Mouse (Mus musculus): ENCODE data around the gene Olfr503. TPM values are rescaled to one million over a fixed set of nuclear protein-coding genes. Genes with fewer than 3 reads are reported as not detected.
"Not testable (repeated sequence)": the region's sequence is repeated elsewhere in the genome, so short reads cannot be mapped to it uniquely, and the experiment has no call there.

The Olfr503 gene
- not detected in 2 replicates for polyA plus RNA-seq (2015; fragmentation: Nextera tagmentation; extraction: Ambion mirVana)

DNA sequence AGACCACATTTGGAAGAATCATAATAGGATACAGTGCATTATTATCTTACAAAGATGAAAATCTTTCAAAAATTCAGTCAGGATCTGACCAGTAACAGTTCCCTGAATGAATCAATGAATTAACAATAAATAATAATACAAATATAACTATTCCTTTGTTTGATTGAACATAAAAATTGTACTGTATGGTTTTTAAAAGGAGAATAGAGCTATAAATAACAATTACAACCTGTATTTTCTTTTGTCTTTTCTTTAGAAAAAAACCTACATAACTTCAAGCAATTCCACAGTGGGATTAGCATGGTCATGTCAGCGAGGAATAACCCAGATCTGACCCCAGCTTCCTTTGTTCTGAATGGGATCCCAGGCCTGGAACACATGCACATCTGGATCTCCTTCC, at the start of gene Olfr503:
Gene Olfr503, plus strand, starts transcription at position 301 of the 400 bp plus-strand sequence.
- H3K4me3 ChIP-seq; H3K4me1 ChIP-seq; H3K27ac ChIP-seq; H3K36me3 ChIP-seq; ATAC-seq (ENCODE audit: insufficient number of reproducible peaks, insufficient read depth, low FRiP score, low TSS enrichment, low read depth); H3K27me3 ChIP-seq; H3K4me2 ChIP-seq; H3K9me3 ChIP-seq; H3K9ac ChIP-seq: not testable (repeated sequence)
- 46% methylated on average over 1 of the region's 1 CpGs for WGBS

- no peak for ATAC-seq (ENCODE audit: insufficient number of reproducible peaks, insufficient read depth, low FRiP score, low TSS enrichment, low read depth)
- H3K36me3 ChIP-seq = no peaks in the 10 kb centered on the region
- 79% methylated on average over 1 of the region's 1 CpGs for WGBS
Measured at GRCm38 (mm10) chr7:108524965-108525364, 19.4 kb upstream of the Olfr503 start, which contains the start of gene Olfr502. Gene Olfr502, minus strand, starts transcription at chr7:108525065.

DNA sequence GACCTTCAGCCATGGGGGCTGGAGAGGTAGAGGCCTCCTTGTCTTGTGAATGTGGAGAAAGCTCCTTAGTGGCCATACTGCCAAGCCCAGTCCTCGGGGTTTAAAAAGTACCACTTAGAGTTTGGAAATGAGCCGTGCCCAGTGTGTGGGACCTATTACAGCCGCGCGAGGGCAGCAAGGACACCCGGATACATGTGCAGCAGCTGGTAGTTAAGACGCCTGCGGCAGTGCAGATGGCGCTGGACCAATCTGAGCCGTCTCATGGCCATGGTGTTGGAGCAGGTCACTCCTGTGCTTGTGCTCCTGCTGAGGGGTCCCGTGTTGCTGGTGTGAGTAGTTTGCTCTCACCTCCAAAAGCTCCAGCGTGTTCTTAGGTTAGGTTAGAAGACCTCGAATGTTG, 1.9 kb upstream of the Olfr503 start:
- H3K27me3 ChIP-seq = no peaks in the 10 kb centered on the region
- H3K4me3 ChIP-seq = no peak overlapping the region
- no peak overlapping the region for H3K4me2 ChIP-seq
- no peaks in the 10 kb centered on the region for H3K9me3 ChIP-seq
- H3K9ac ChIP-seq = no peak overlapping the region
- no peak overlapping the region for H3K27ac ChIP-seq
- ATAC-seq (ENCODE audit: insufficient number of reproducible peaks, insufficient read depth, low FRiP score, low TSS enrichment, low read depth) = no peak
- no peaks in the 10 kb centered on the region for H3K4me1 ChIP-seq
- 85% methylated on average over 13 of the region's 13 CpGs for WGBS
- no peaks in the 10 kb centered on the region for H3K36me3 ChIP-seq

More at GRCm38 (mm10) chr7:108524965-108525364, 19.4 kb upstream of the Olfr503 start, which contains the start of gene Olfr502:
- Histone ChIP-seq H3K4me1 (no peaks in the 10 kb centered on the region), H3K9ac (no peak within 1 kb of the TSS), H3K27me3 (no peaks in the 10 kb centered on the region), H3K4me3 (no peak within 1 kb of the TSS), H3K27ac (no peak within 1 kb of the TSS), H3K9me3 (no peaks in the 10 kb centered on the region), H3K4me2 (no peak within 1 kb of the TSS)

GRCm38 (mm10) chr7:108565693-108566092, 21.4 kb downstream of the Olfr503 start, which contains the start of gene Olfr504:
Gene Olfr504, minus strand, starts transcription at chr7:108565793.
- ATAC-seq (ENCODE audit: insufficient number of reproducible peaks, insufficient read depth, low FRiP score, low TSS enrichment, low read depth) = no peak
- Histone ChIP-seq H3K4me3 (no peak within 1 kb of the TSS), H3K9ac (no peak within 1 kb of the TSS), H3K4me1 (no peaks in the 10 kb centered on the region), H3K27me3 (no peaks in the 10 kb centered on the region), H3K36me3 (no peaks in the 10 kb centered on the region), H3K9me3 (peaks cover 4% of the 10 kb centered on the region), H3K27ac (no peak within 1 kb of the TSS), H3K4me2 (no peak within 1 kb of the TSS)
- 91% methylated on average over 1 of the region's 1 CpGs for WGBS

- H3K36me3 ChIP-seq = no peaks in the 10 kb centered on the region
- no peak overlapping the region for H3K27ac ChIP-seq
- H3K27me3 ChIP-seq = no peaks in the 10 kb centered on the region
- no peak overlapping the region for H3K4me2 ChIP-seq
- no peak overlapping the region for H3K4me3 ChIP-seq
- no peak for ATAC-seq (ENCODE audit: insufficient number of reproducible peaks, insufficient read depth, low FRiP score, low TSS enrichment, low read depth)
- 90% methylated on average over 1 of the region's 1 CpGs for WGBS
- no peaks in the 10 kb centered on the region for H3K4me1 ChIP-seq
- H3K9ac ChIP-seq = no peak overlapping the region
- H3K9me3 ChIP-seq = no peaks in the 10 kb centered on the region
Measured at GRCm38 (mm10) chr7:108589797-108590196, 45.5 kb downstream of the Olfr503 start.

Other genes with a start within 250 kb of the Olfr503 start
- not detected in 2 replicates for gene Olfr491, start 231.1 kb upstream of the Olfr503 start, polyA plus RNA-seq (2015; fragmentation: Nextera tagmentation; extraction: Ambion mirVana)
- gene Olfr492, start 220.9 kb upstream of the Olfr503 start, polyA plus RNA-seq (2015; fragmentation: Nextera tagmentation; extraction: Ambion mirVana) = 0.30 TPM in 1 of 2 replicates, not detected in the other
- gene Olfr493, start 197.5 kb upstream of the Olfr503 start, polyA plus RNA-seq (2015; fragmentation: Nextera tagmentation; extraction: Ambion mirVana) = not detected in 2 replicates
- gene Olfr494, start 179.2 kb upstream of the Olfr503 start, polyA plus RNA-seq (2015; fragmentation: Nextera tagmentation; extraction: Ambion mirVana) = not detected in 2 replicates
- gene Olfr495, start 151.4 kb upstream of the Olfr503 start, polyA plus RNA-seq (2015; fragmentation: Nextera tagmentation; extraction: Ambion mirVana) = not detected in 2 replicates
- not detected in 2 replicates for gene Olfr497, start 124.1 kb upstream of the Olfr503 start, polyA plus RNA-seq (2015; fragmentation: Nextera tagmentation; extraction: Ambion mirVana)
- gene Olfr498, start 79.2 kb upstream of the Olfr503 start, polyA plus RNA-seq (2015; fragmentation: Nextera tagmentation; extraction: Ambion mirVana) = 0.11 TPM in 1 of 2 replicates, not detected in the other
- 0.17 TPM in 1 of 2 replicates, not detected in the other for gene Olfr502, start 19.5 kb upstream of the Olfr503 start, polyA plus RNA-seq (2015; fragmentation: Nextera tagmentation; extraction: Ambion mirVana)
- not detected in 2 replicates for gene Olfr504, start 21.3 kb downstream of the Olfr503 start, polyA plus RNA-seq (2015; fragmentation: Nextera tagmentation; extraction: Ambion mirVana)
- not detected in 2 replicates for gene Olfr506, start 66.3 kb downstream of the Olfr503 start, polyA plus RNA-seq (2015; fragmentation: Nextera tagmentation; extraction: Ambion mirVana)
- gene Olfr507, start 77.3 kb downstream of the Olfr503 start, polyA plus RNA-seq (2015; fragmentation: Nextera tagmentation; extraction: Ambion mirVana) = not detected in 2 replicates
- gene Olfr508, start 85.5 kb downstream of the Olfr503 start, polyA plus RNA-seq (2015; fragmentation: Nextera tagmentation; extraction: Ambion mirVana) = not detected in 2 replicates
- gene Olfr509, start 107.4 kb downstream of the Olfr503 start, polyA plus RNA-seq (2015; fragmentation: Nextera tagmentation; extraction: Ambion mirVana) = 0.06 and 0.25 TPM in 2 replicates
- not detected in 2 replicates for gene Olfr510, start 121.9 kb downstream of the Olfr503 start, polyA plus RNA-seq (2015; fragmentation: Nextera tagmentation; extraction: Ambion mirVana)
- gene Olfr512, start 168.8 kb downstream of the Olfr503 start, polyA plus RNA-seq (2015; fragmentation: Nextera tagmentation; extraction: Ambion mirVana) = not detected in 2 replicates
- gene Olfr513, start 206.4 kb downstream of the Olfr503 start, polyA plus RNA-seq (2015; fragmentation: Nextera tagmentation; extraction: Ambion mirVana) = not detected in 2 replicates

Measured in embryonic facial prominence, embryonic 13.5 days (tissue).